Mouse (Mus musculus) limb, embryonic 11.5 days (tissue): ENCODE data around the gene Cbarp. TPM values are rescaled to one million over a fixed set of nuclear protein-coding genes. Genes with fewer than 3 reads are reported as not detected.

Experiments
- ATAC-seq: fragments of 200-750 bp; cut with Nextera tagmentation; 2 replicates; pipeline ENCODE4 v1.8.0; 2017; ENCODE audit warnings: low read depth; ENCODE audit not compliant: insufficient number of reproducible peaks, low FRiP score, low TSS enrichment
- DNase-seq: peaks from one replicate; pipeline ENCODE4 v3.0.0-alpha.2; 2015; ENCODE audit warnings: low spot score
- H3K27ac ChIP-seq: fragments of 300-500 bp; sonication (generic); replicated peaks from 2 replicates; pipeline ENCODE4 v1.5.1; 2014; ENCODE audit warnings: low read depth, mild to moderate bottlenecking, low read length
- H3K27me3 ChIP-seq: fragments of 300-500 bp; sonication (generic); 2 replicates; pipeline ENCODE4 v1.6.1; 2014; ENCODE audit warnings: mild to moderate bottlenecking, low read length, mixed read lengths; ENCODE audit not compliant: control insufficient read depth, insufficient read depth
- H3K36me3 ChIP-seq: fragments of 300-500 bp; sonication (generic); 2 replicates; pipeline ENCODE4 v1.6.1; 2014; ENCODE audit warnings: mild to moderate bottlenecking, low read length, moderate library complexity, mixed read lengths; ENCODE audit not compliant: control insufficient read depth, insufficient read depth
- H3K4me1 ChIP-seq: fragments of 300-500 bp; sonication (generic); 2 replicates; pipeline ENCODE4 v1.6.1; 2014; ENCODE audit warnings: low read length, mixed read lengths; ENCODE audit not compliant: control insufficient read depth, insufficient read depth
- H3K4me2 ChIP-seq: fragments of 300-500 bp; sonication (generic); 2 replicates; pipeline ENCODE4 v1.6.1; 2014; ENCODE audit warnings: low read depth, mild to moderate bottlenecking, moderate library complexity; ENCODE audit not compliant: severe bottlenecking
- H3K4me3 ChIP-seq: fragments of 300-500 bp; sonication (generic); 2 replicates; pipeline ENCODE4 v1.5.1; 2014; ENCODE audit warnings: low read depth, low read length
- H3K9ac ChIP-seq: fragments of 300-500 bp; sonication (generic); 2 replicates; pipeline ENCODE4 v1.6.1; 2014; ENCODE audit warnings: mild to moderate bottlenecking, low read length
- H3K9me3 ChIP-seq: fragments of 300-500 bp; sonication (generic); 2 replicates; pipeline ENCODE4 v1.6.1; 2016; ENCODE audit warnings: low read length; ENCODE audit not compliant: control insufficient read depth
- WGBS: fragments of 180-500 bp; shearing (Covaris S2); extraction: QIAGEN DNeasy Blood & Tissue Kit; methylation state at CpG from one replicate; pipeline ENCODE4 v1.1.7; 2014; 5-methylcytosine and 5-hydroxymethylcytosine counted together
- polyA plus RNA-seq: library from polyadenylated mRNA; unstranded; fragments of >200 nt; fragmentation: Nextera tagmentation; extraction: Ambion mirVana; gene quantifications from 2 replicates; pipeline ENCODE4 v1.2.1, GENCODE M21; 2014

The Cbarp gene
- polyA plus RNA-seq, 1 experiment from 2014 or later, result 6.5 TPM

- Histone ChIP-seq H3K4me2 (no peak overlapping the region), H3K4me3 (no peak overlapping the region), H3K36me3 (peaks cover 13% of the 10 kb centered on the region), H3K4me1 (no peaks in the 10 kb centered on the region), H3K9me3 (no peaks in the 10 kb centered on the region), H3K27me3 (no peaks in the 10 kb centered on the region), H3K9ac (no peak overlapping the region), H3K27ac (no peak overlapping the region)
- 72% methylated on average over 3 of the region's 3 CpGs for WGBS
- ATAC-seq (0 out of 2 replicates have a peak, but pooled peaks have one; percentile 16), DNase-seq (no peak)
Observed at GRCm38 (mm10) chr10:80081075-80081474, 59.6 kb downstream of the Cbarp start.

Other genes with a start within 250 kb of the Cbarp start
- gene Cfd, start 250.0 kb downstream of the Cbarp start, polyA plus RNA-seq, result not detected in 2 replicates
- 43.1 and 43.8 TPM in 2 replicates for gene Med16, start 231.9 kb downstream of the Cbarp start, polyA plus RNA-seq
- 6.7 TPM in 1 of 2 replicates, not detected in the other for gene Gm26602, start 230.0 kb downstream of the Cbarp start, polyA plus RNA-seq
- gene Kiss1r, start 223.9 kb downstream of the Cbarp start, polyA plus RNA-seq, result 0.21 and 0.34 TPM in 2 replicates
- gene R3hdm4, start 219.6 kb downstream of the Cbarp start, polyA plus RNA-seq, result 133 and 138 TPM in 2 replicates
- 11.8 and 12.9 TPM in 2 replicates for gene Arid3a, start 213.8 kb downstream of the Cbarp start, polyA plus RNA-seq
- gene Wdr18, start 180.7 kb downstream of the Cbarp start, polyA plus RNA-seq, result 141 and 144 TPM in 2 replicates
- 0.23 and 0.41 TPM in 2 replicates for gene Grin3b, start 170.1 kb downstream of the Cbarp start, polyA plus RNA-seq
- 15.7 and 15.9 TPM in 2 replicates for gene Tmem259, start 156.5 kb downstream of the Cbarp start, polyA plus RNA-seq
- gene Cnn2, start 152.3 kb downstream of the Cbarp start, polyA plus RNA-seq, result 250 and 255 TPM in 2 replicates
- 1.3 and 1.4 TPM in 2 replicates for gene Abca7, start 144.3 kb downstream of the Cbarp start, polyA plus RNA-seq
- 8.5 and 10.8 TPM in 2 replicates for gene Arhgap45, start 124.2 kb downstream of the Cbarp start, polyA plus RNA-seq
- 294 and 308 TPM in 2 replicates for gene Polr2e, start 101.0 kb downstream of the Cbarp start, polyA plus RNA-seq
- 475 and 534 TPM in 2 replicates for gene Gpx4, start 93.7 kb downstream of the Cbarp start, polyA plus RNA-seq
- gene Sbno2, start 35.3 kb downstream of the Cbarp start, polyA plus RNA-seq, result 8.1 and 10.8 TPM in 2 replicates
- gene Stk11, start 25.0 kb downstream of the Cbarp start, polyA plus RNA-seq, result 23.6 and 27.1 TPM in 2 replicates
- 416 and 426 TPM in 2 replicates for gene Atp5d, start 2.2 kb downstream of the Cbarp start, polyA plus RNA-seq
- gene Midn, start 7.4 kb upstream of the Cbarp start, polyA plus RNA-seq, result 59.3 and 60.9 TPM in 2 replicates
- 67.9 and 68.1 TPM in 2 replicates for gene Cirbp, start 25.1 kb upstream of the Cbarp start, polyA plus RNA-seq
- gene 1600002K03Rik, start 32.1 kb upstream of the Cbarp start, polyA plus RNA-seq, result 5.9 and 7.2 TPM in 2 replicates
- 51.3 and 54.8 TPM in 2 replicates for gene Efna2, start 38.6 kb upstream of the Cbarp start, polyA plus RNA-seq
- 84.6 and 87.1 TPM in 2 replicates for gene Mum1, start 85.6 kb upstream of the Cbarp start, polyA plus RNA-seq
- gene Ndufs7, start 108.3 kb upstream of the Cbarp start, polyA plus RNA-seq, result 266 and 281 TPM in 2 replicates
- 18.9 and 20.1 TPM in 2 replicates for gene Gamt, start 120.2 kb upstream of the Cbarp start, polyA plus RNA-seq
- 51.7 and 55.6 TPM in 2 replicates for gene Dazap1, start 120.7 kb upstream of the Cbarp start, polyA plus RNA-seq
- gene Rps15, start 151.6 kb upstream of the Cbarp start, polyA plus RNA-seq, result 1,071 TPM in 2 replicates
- 4.5 and 5.0 TPM in 2 replicates for gene Apc2, start 155.1 kb upstream of the Cbarp start, polyA plus RNA-seq
- 38.1 and 45.0 TPM in 2 replicates for gene 2310011J03Rik, start 179.7 kb upstream of the Cbarp start, polyA plus RNA-seq
- 4.4 and 5.3 TPM in 2 replicates for gene Pcsk4, start 188.7 kb upstream of the Cbarp start, polyA plus RNA-seq
- 5.2 and 7.2 TPM in 2 replicates for gene Reep6, start 189.1 kb upstream of the Cbarp start, polyA plus RNA-seq
- 0.28 and 0.41 TPM in 2 replicates for gene Adamtsl5, start 207.6 kb upstream of the Cbarp start, polyA plus RNA-seq
- gene Plk5, start 215.6 kb upstream of the Cbarp start, polyA plus RNA-seq, result 0.49 and 0.61 TPM in 2 replicates
- 9.8 and 10.4 TPM in 2 replicates for gene Mex3d, start 246.8 kb upstream of the Cbarp start, polyA plus RNA-seq